Mouse (Mus musculus) neutrophil, adult 5-6 weeks (primary cell): ENCODE results near the gene Sema6b. TPM values are rescaled to one million over a fixed set of nuclear protein-coding genes. Genes with fewer than 3 reads are reported as not detected.
A peak's percentile ranks its signal among the peaks of the same experiment; 100 is the strongest.
"Not testable (repeated sequence)": the region's sequence is repeated elsewhere in the genome, so short reads cannot be mapped to it uniquely, and the experiment has no call there.

Source experiments
- ATAC-seq: fragments of 151-379, 151-347 bp; 2 replicates; pipeline ENCODE4 v1.8.0; 2017; ENCODE audit warnings: mild to moderate bottlenecking, moderate TSS enrichment; ENCODE audit not compliant: insufficient number of reproducible peaks, poor library complexity, low FRiP score, severe bottlenecking; ENCODE audit errors: extremely low read depth
- total RNA-seq: library from RNA; stranded (forward); fragments of 200-1000 nt; gene quantifications from 2 replicates; pipeline ENCODE4 v1.2.3, GENCODE M21; 2017

The Sema6b gene
- total RNA-seq, 1 experiment from 2014 or later = 11.5 TPM

GRCm38 (mm10) chr17:56104821-56105220 lies 35.3 kb downstream of the Sema6b start:
- not testable (repeated sequence) for ATAC-seq

GRCm38 (mm10) chr17:56103465-56104285 lies 36.5 kb downstream of the Sema6b start:
- ATAC-seq = no peak

- ATAC-seq = no peak
These were observed 37.2 kb downstream of the Sema6b start for GRCm38 (mm10) chr17:56102927-56103326.

- ATAC-seq = no peak
These were observed 38.0 kb downstream of the Sema6b start for GRCm38 (mm10) chr17:56102158-56102557.

- no peak for ATAC-seq
These were observed 39.3 kb downstream of the Sema6b start for GRCm38 (mm10) chr17:56100811-56101210.

GRCm38 (mm10) chr17:56098711-56099572 lies 41.2 kb downstream of the Sema6b start:
- ATAC-seq = no peak

GRCm38 (mm10) chr17:56098180-56098579 lies 42.0 kb downstream of the Sema6b start:
- ATAC-seq = no peak

GRCm38 (mm10) chr17:56096883-56097282 lies 43.3 kb downstream of the Sema6b start:
- ATAC-seq = no peak

GRCm38 (mm10) chr17:56092794-56093193 lies 47.3 kb downstream of the Sema6b start:
- no peak for ATAC-seq

GRCm38 (mm10) chr17:56092312-56092711 lies 47.8 kb downstream of the Sema6b start:
- ATAC-seq = no peak

GRCm38 (mm10) chr17:56080781-56081585 lies 59.2 kb downstream of the Sema6b start:
- no peak for ATAC-seq

GRCm38 (mm10) chr17:56079921-56080320 lies 60.2 kb downstream of the Sema6b start:
- ATAC-seq = no peak

GRCm38 (mm10) chr17:56078880-56079795 lies 61.0 kb downstream of the Sema6b start, which contains the start of gene Hdgfl2:
Gene Hdgfl2 (plus strand): TSS chr17:56079634.
- ATAC-seq = peak; percentile 75

- not testable (repeated sequence) for ATAC-seq
These were observed 61.8 kb downstream of the Sema6b start for GRCm38 (mm10) chr17:56078361-56078760.

GRCm38 (mm10) chr17:56077523-56077922 lies 62.6 kb downstream of the Sema6b start:
- ATAC-seq = no peak

GRCm38 (mm10) chr17:56074827-56075208 lies 65.3 kb downstream of the Sema6b start, which contains the start of gene Ubxn6:
Gene Ubxn6 (minus strand): TSS chr17:56075028.
- peak; percentile 49 for ATAC-seq

- ATAC-seq = peak; percentile 19; the same call in 1 of the 2 replicates
These were observed 65.9 kb downstream of the Sema6b start for GRCm38 (mm10) chr17:56074097-56074826.
